Mouse (Mus musculus): ENCODE results near the gene Olfr959. TPM values are rescaled to one million over a fixed set of nuclear protein-coding genes. Genes with fewer than 3 reads are reported as not detected.

Gene Olfr959
- not detected in 2 replicates for total RNA-seq (2012; rRNA removed)

DNA sequence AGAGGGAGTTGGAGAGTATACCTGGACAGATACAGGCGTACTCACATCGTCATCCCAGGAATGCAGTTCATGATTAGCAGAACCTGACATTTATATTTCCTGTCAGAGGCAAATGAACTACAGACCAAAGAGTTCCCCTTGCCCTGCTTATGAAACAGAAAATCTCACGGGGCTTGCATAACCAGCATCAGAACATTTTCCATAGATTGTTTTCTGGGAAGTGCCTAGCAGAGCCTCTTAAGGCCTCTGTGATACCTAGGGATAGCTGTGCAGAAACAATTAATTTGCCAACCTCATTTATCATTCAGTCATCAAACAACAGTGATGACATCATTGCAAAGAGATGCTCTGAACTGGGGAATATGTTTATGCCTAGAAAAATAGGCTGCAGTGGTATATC lies at the start of gene Olfr959:
Olfr959 (minus strand) TSS at position 101 of the 400 bp plus-strand sequence.
- no peak within 1 kb of the TSS for H3K4me3 ChIP-seq (ENCODE audit: insufficient read depth in 1 of 2, low read depth in 1 of 2, low read length in 2 of 2, poor library complexity in 1 of 2, severe bottlenecking in 1 of 2)
- no peaks in the 10 kb centered on the region for H3K4me1 ChIP-seq (ENCODE audit: control insufficient read depth in 2 of 2, insufficient read depth in 2 of 2, low read length in 2 of 2, poor library complexity in 1 of 2)
- H3K27ac ChIP-seq (ENCODE audit: insufficient read depth, low read depth, low read length, poor library complexity, severe bottlenecking): no peak within 1 kb of the TSS
- no peak for TF ChIP-seq MAFK (IDR thresholded peaks at IDR 0.05; ENCODE audit: insufficient read depth, low read depth, low read length)
- no peak for TF ChIP-seq CHD2 (IDR thresholded peaks at IDR 0.05; ENCODE audit: low read depth, low read length)
- no peak for TF ChIP-seq HCFC1 (IDR thresholded peaks at IDR 0.05; ENCODE audit: borderline replicate concordance, insufficient read depth, low read length)
- TF ChIP-seq ZNF384 (IDR thresholded peaks at IDR 0.05; ENCODE audit: low read depth, low read length): no peak
- TF ChIP-seq ZC3H11A (IDR thresholded peaks at IDR 0.05; ENCODE audit: borderline replicate concordance, low read depth, low read length): no peak
- in situ Hi-C loops (cut with MboI; ENCODE audit: low sequenced_read_pairs in 2 of 2, unreplicated experiment in 2 of 2): no loop called here
- no peak within 1 kb of the TSS for H3K9ac ChIP-seq (ENCODE audit: insufficient read depth, low read depth, low read length, poor library complexity, severe bottlenecking)
- H3K9me3 ChIP-seq (ENCODE audit: control insufficient read depth, insufficient read depth, low read depth, low read length): no peaks in the 10 kb centered on the region
- no peak for DNase-seq (ENCODE audit: low read depth, low spot score)
- no peaks in the 10 kb centered on the region for H3K36me3 ChIP-seq (ENCODE audit: control insufficient read depth, insufficient read depth, low read length, poor library complexity, severe bottlenecking)

DNA sequence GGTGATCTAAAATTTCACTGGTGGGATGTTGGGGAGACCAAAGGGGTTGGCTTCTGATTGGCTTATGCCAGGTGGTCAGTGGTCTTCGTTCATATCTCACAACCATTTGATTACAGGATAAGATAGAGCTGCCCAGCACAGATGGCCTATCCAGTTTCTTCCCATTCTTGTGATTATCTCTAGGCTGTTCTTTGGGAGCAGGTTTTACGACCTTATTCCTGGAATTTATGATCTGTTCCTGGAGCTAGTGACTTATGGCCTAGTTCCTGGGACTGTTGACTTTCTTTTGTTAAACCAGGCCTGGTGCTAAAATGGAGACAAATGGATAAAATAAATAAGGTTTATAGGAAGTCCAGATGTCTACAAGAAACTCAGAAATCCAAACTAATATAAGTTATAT lies 49.3 kb upstream of the Olfr959 start:
- Histone ChIP-seq H3K9ac (ENCODE audit: insufficient read depth, low read depth, low read length, poor library complexity, severe bottlenecking) (no peak overlapping the region), H3K27ac (ENCODE audit: insufficient read depth, low read depth, low read length, poor library complexity, severe bottlenecking) (no peak overlapping the region), H3K9me3 (ENCODE audit: control insufficient read depth, insufficient read depth, low read depth, low read length) (no peaks in the 10 kb centered on the region), H3K4me1 (ENCODE audit: control insufficient read depth in 2 of 2, insufficient read depth in 2 of 2, low read length in 2 of 2, poor library complexity in 1 of 2) (no peaks in the 10 kb centered on the region), H3K4me3 (ENCODE audit: insufficient read depth in 1 of 2, low read depth in 1 of 2, low read length in 2 of 2, poor library complexity in 1 of 2, severe bottlenecking in 1 of 2) (no peak overlapping the region), H3K36me3 (ENCODE audit: control insufficient read depth, insufficient read depth, low read length, poor library complexity, severe bottlenecking) (no peaks in the 10 kb centered on the region)
- DNase-seq (ENCODE audit: low read depth, low spot score): no peak
- TF ChIP-seq HCFC1 (IDR thresholded peaks at IDR 0.05; ENCODE audit: borderline replicate concordance, insufficient read depth, low read length) (no peak), MAFK (IDR thresholded peaks at IDR 0.05; ENCODE audit: insufficient read depth, low read depth, low read length) (no peak), ZC3H11A (IDR thresholded peaks at IDR 0.05; ENCODE audit: borderline replicate concordance, low read depth, low read length) (no peak), ZNF384 (IDR thresholded peaks at IDR 0.05; ENCODE audit: low read depth, low read length) (no peak)
- in situ Hi-C loops (cut with MboI; ENCODE audit: low sequenced_read_pairs in 2 of 2, unreplicated experiment in 2 of 2): no loop called here

DNA sequence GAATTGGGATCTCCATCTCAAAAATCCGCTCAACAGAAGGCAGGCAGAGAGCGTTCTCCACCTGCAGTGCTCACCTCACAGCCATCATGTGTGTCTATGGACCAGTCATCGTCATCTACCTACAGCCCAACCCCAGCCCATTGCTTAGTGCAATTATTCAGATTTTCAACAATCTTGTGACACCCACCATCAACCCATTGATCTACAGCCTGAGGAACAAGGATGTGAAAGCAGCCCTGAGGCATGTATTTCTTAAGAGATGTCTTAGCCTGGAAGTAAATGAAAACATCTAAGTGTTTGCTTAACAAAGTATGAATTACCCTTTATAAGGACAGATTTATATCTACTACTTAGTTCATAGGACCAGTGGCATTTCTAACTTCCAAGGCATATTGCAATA lies 48.4 kb upstream of the Olfr959 start:
- Histone ChIP-seq H3K4me3 (ENCODE audit: insufficient read depth in 1 of 2, low read depth in 1 of 2, low read length in 2 of 2, poor library complexity in 1 of 2, severe bottlenecking in 1 of 2) (no peak overlapping the region), H3K9ac (ENCODE audit: insufficient read depth, low read depth, low read length, poor library complexity, severe bottlenecking) (no peak overlapping the region), H3K4me1 (ENCODE audit: control insufficient read depth in 2 of 2, insufficient read depth in 2 of 2, low read length in 2 of 2, poor library complexity in 1 of 2) (no peaks in the 10 kb centered on the region), H3K9me3 (ENCODE audit: control insufficient read depth, insufficient read depth, low read depth, low read length) (no peaks in the 10 kb centered on the region), H3K27ac (ENCODE audit: insufficient read depth, low read depth, low read length, poor library complexity, severe bottlenecking) (no peak overlapping the region), H3K36me3 (ENCODE audit: control insufficient read depth, insufficient read depth, low read length, poor library complexity, severe bottlenecking) (no peaks in the 10 kb centered on the region)
- DNase-seq (ENCODE audit: low read depth, low spot score): no peak
- in situ Hi-C loops (cut with MboI; ENCODE audit: low sequenced_read_pairs in 2 of 2, unreplicated experiment in 2 of 2): no loop called here
- TF ChIP-seq CHD2 (IDR thresholded peaks at IDR 0.05; ENCODE audit: low read depth, low read length) (no peak), ZC3H11A (IDR thresholded peaks at IDR 0.05; ENCODE audit: borderline replicate concordance, low read depth, low read length) (no peak), MAFK (IDR thresholded peaks at IDR 0.05; ENCODE audit: insufficient read depth, low read depth, low read length) (no peak)

DNA sequence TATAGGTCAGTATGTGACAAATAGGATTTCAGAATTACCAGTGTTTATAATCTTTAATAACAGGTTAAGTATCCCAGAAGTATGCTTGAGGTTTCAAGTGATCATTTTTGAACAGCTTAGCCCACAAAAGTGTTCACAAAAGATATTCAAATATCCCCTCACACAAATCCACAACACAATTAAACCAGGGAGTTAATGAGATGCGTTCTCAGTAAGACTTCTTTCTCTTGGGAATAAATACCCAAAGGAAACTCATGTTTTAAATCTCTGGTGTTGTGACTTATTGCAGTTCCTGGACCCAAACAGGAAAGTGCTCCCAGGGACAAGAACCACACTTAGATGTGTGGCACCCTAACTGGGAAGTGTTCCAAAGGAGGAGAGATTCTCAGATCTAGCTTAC lies 45.7 kb upstream of the Olfr959 start, which contains the start of gene Olfr960:
Olfr960 (plus strand) TSS at position 301 of the 400 bp plus-strand sequence.
- in situ Hi-C loops (cut with MboI; ENCODE audit: low sequenced_read_pairs in 2 of 2, unreplicated experiment in 2 of 2): no loop called here
- Histone ChIP-seq H3K4me1 (ENCODE audit: control insufficient read depth in 2 of 2, insufficient read depth in 2 of 2, low read length in 2 of 2, poor library complexity in 1 of 2) (no peaks in the 10 kb centered on the region), H3K36me3 (ENCODE audit: control insufficient read depth, insufficient read depth, low read length, poor library complexity, severe bottlenecking) (no peaks in the 10 kb centered on the region), H3K9ac (ENCODE audit: insufficient read depth, low read depth, low read length, poor library complexity, severe bottlenecking) (no peak within 1 kb of the TSS), H3K4me3 (ENCODE audit: insufficient read depth in 1 of 2, low read depth in 1 of 2, low read length in 2 of 2, poor library complexity in 1 of 2, severe bottlenecking in 1 of 2) (no peak within 1 kb of the TSS), H3K9me3 (ENCODE audit: control insufficient read depth, insufficient read depth, low read depth, low read length) (no peaks in the 10 kb centered on the region), H3K27ac (ENCODE audit: insufficient read depth, low read depth, low read length, poor library complexity, severe bottlenecking) (no peak within 1 kb of the TSS)
- no peak for TF ChIP-seq ZNF384 (IDR thresholded peaks at IDR 0.05; ENCODE audit: low read depth, low read length)
- no peak for DNase-seq (ENCODE audit: low read depth, low spot score)

DNA sequence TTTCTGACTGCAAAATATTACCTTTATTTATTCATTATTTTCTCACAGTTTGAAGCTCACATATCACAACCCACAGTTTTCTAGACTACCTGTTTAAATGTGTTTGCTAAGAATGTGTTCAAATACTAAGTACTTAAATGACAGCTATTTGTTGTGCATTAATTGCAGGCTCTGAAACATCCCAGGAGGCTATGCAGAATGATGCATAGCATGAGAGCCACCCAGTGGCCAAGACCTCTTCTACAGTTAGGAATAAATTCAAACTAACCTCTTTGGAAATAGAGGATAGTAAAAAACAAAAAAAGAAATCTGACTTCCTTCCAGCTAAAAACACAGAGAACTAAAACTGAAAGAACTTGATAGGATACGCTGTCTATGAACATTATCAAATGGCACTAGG lies 36.6 kb upstream of the Olfr959 start:
- in situ Hi-C loops (cut with MboI; ENCODE audit: low sequenced_read_pairs in 2 of 2, unreplicated experiment in 2 of 2): no loop called here
- TF ChIP-seq CHD2 (IDR thresholded peaks at IDR 0.05; ENCODE audit: low read depth, low read length) (no peak), HCFC1 (IDR thresholded peaks at IDR 0.05; ENCODE audit: borderline replicate concordance, insufficient read depth, low read length) (no peak), ZC3H11A (IDR thresholded peaks at IDR 0.05; ENCODE audit: borderline replicate concordance, low read depth, low read length) (0 out of 2 replicates have a peak, but pooled peaks have one; percentile 24), ZNF384 (IDR thresholded peaks at IDR 0.05; ENCODE audit: low read depth, low read length) (no peak), MAFK (IDR thresholded peaks at IDR 0.05; ENCODE audit: insufficient read depth, low read depth, low read length) (no peak)
- no peak overlapping the region for H3K4me3 ChIP-seq (ENCODE audit: insufficient read depth in 1 of 2, low read depth in 1 of 2, low read length in 2 of 2, poor library complexity in 1 of 2, severe bottlenecking in 1 of 2)
- H3K4me1 ChIP-seq (ENCODE audit: control insufficient read depth in 2 of 2, insufficient read depth in 2 of 2, low read length in 2 of 2, poor library complexity in 1 of 2): no peaks in the 10 kb centered on the region
- no peaks in the 10 kb centered on the region for H3K36me3 ChIP-seq (ENCODE audit: control insufficient read depth, insufficient read depth, low read length, poor library complexity, severe bottlenecking)
- H3K9me3 ChIP-seq (ENCODE audit: control insufficient read depth, insufficient read depth, low read depth, low read length): no peaks in the 10 kb centered on the region
- DNase-seq (ENCODE audit: low read depth, low spot score): no peak
- H3K27ac ChIP-seq (ENCODE audit: insufficient read depth, low read depth, low read length, poor library complexity, severe bottlenecking): no peak overlapping the region
- H3K9ac ChIP-seq (ENCODE audit: insufficient read depth, low read depth, low read length, poor library complexity, severe bottlenecking): no peak overlapping the region

Data from ES-E14 (cell line).